Mouse (Mus musculus): ENCODE results near the gene Gm39566.

Gene Gm39566

DNA sequence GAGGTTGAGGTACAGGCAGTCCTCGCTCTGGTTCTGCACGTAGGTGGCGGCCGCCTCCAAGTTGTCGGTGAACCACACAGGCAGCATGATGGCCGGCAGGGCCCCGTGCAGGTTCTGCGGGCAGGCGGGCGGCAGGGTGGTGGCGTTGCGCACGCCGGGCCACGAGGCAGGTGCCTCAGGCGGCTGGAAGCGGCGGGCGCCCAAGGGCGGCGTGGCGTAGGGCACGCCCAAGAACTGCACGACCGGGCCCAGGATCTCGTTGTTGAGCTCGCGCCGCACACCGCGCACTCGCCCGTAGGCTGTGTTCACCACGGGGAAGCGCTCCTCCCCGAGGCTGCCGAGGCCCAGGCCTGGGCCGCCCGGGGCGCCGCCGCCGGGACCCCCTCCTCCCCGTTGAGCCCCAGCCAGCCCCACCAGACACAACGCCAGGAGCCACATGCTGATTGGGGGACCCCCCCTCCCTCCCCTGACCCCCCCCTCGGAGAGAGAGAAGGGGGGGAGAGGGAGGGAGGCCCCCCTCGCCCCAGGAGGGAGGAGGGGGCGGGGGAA is 19.0 kb upstream of the Gm39566 start:
- DNase-seq (ENCODE audit: low spot score) = peak; percentile 59

DNA sequence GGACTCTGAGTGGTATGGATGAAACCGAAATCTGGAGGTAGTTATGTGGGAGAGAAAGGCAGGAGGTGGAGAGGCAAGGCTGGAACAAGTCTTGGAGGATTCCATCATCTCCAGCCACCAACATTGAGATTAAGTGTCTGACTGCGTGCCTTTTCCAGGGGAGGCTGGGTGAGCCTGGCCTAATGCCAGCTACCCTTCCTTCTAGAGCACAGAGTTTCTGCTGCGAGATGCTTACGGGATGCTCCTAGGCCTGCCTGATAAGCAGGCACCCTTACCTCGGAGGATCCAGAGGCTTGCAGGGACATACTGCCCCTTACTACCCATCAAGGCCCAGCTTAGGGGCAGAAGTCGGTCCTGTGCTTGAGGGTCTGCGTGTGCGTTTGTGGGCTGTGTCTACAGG is 18.5 kb upstream of the Gm39566 start:
- DNase-seq (ENCODE audit: low spot score) = no peak

DNA sequence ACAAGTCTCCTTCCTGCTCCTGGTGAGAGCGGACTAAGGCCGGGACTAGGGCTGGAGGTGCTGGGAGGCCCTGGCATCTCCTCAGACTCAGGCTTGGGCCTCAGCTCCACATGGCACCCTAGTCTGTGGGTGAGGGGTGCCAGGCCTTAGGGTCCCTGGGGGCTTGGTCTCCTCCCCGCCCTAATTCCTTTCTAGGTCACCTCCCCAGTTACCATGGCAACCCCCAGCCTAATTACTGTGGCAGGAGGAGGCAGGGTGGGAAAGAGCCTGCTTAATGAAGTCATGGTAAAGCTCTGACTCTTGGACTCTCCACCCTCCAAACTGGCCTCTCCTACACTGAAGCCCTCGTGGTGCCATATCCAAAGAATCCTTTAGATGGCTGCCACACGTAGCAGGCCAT is 13.7 kb upstream of the Gm39566 start:
- no peak for DNase-seq (ENCODE audit: low spot score)

DNA sequence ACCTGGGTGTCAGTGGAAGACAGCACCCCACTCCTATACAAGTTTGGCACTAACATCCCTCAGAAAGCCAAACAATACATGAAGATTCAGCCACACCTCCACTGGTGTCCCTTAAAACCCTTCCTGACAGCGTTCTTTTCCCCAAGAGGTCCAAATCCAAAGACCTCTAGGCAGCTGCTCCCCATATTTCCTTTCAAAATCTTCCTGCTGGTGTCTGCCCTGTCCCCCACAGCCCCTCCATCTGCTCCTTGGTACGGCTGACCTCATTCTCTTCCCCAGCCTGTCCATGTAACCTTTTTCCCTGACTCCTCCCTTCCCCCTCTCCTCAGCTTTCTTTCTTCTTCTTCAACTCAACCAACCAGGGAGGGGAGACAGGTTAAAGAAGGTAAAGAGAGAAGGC is 8.4 kb upstream of the Gm39566 start:
- DNase-seq (ENCODE audit: low spot score) = no peak

DNA sequence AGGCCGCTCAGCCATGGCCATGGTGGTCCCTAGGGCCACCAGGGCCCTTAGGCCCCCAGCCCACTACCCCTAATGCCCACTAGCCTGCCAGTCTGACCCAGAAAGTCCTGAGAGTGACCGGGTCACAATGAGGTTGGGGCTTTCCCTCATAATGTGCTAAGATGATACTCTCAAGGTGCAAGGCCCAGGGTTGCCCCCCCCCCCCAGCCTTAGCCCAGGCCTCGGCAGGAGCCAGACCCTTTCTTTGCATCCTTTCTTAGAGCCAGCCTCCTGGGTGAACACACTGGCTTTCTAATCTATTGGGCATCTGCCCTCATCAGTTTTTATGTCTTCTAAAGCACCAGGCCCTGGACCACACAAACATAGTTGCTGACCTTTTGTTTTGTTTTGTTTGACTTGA is 7.0 kb upstream of the Gm39566 start, which contains the start of gene Spem1:
Gene Spem1 (minus strand): TSS at position 101 of the 400 bp plus-strand sequence.
- no peak for DNase-seq (ENCODE audit: low spot score)

DNA sequence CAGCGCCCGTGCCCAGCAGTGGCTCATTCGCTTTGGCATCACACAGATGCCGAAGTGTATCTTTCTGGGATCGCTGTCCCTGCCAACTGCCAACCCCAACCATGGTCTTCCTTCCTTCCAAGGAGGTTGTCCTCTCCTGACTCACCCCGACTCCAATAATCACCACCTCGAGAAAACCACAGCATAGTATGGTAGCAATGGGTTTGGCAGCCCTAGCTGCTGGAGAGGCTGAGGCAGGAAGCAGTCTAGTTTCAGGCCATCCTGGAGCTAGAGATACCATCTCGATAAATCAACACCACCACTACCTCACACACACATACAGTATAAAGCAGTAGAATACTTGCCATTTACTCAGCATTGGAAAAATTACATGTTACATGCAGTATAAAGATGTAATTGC is 3.8 kb upstream of the Gm39566 start:
- DNase-seq (ENCODE audit: low spot score) = no peak

DNA sequence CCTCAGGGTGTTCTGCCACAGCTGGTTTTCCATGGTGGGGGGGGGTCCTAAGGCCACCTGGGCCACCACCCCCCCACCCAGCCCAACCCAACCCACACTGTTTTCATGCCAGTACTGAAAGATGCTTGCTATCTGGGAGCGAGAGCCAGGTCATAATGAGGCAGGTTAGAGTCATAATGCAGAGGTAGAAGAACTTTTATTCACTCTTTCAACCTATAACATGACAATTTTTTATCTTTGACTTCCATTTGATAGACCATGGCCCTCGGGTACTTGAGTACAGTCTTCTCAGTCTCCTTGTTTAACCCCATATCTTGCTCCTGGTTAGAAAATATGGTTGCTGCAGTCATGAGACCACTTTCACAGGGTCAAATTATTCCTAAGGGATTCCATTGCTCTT is 3.3 kb upstream of the Gm39566 start, which contains the start of gene Spem2:
Gene Spem2 (minus strand): TSS at position 101 of the 400 bp plus-strand sequence.
- DNase-seq (ENCODE audit: low spot score) = no peak

DNA sequence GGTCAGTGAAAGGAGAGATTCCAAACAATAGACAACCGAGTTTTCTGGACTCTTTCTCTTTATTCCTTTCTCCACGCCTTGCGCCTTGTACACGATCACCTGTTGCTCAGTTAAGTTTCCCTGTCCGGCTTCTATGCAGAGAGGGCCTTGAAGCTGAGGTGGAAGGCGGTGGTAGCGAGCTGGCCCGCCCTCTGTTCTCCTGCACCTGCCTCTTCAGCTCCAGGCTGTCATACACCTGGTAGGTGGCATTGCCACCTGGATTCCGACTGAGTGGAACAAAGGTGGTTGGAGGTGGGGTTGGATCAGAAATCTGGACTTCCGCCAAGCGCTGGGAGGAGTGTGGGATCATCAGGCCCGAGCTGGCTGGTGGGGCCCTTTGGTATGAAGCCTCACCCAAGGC is 1.4 kb upstream of the Gm39566 start:
- DNase-seq (ENCODE audit: low spot score) = no peak

DNA sequence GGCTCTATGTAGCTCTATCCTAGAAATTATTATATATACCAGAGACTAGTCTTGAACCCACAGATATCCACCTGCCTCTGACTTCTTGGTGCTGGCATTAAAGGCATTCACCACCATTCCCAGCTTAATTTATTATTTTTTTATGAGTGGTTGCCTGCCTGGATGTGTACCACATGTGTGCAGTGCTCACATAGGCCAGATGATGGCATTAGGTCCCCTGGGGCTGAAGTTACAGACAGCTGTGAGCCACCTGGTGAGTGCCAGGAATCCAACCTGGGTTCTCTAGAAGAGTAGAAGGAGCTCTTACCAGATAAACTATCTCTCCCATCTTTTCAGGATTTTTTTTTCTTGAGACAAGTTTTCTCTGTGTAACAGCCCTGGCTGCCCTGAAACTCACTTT is 4.8 kb downstream of the Gm39566 start:
- DNase-seq (ENCODE audit: low spot score) = no peak

DNA sequence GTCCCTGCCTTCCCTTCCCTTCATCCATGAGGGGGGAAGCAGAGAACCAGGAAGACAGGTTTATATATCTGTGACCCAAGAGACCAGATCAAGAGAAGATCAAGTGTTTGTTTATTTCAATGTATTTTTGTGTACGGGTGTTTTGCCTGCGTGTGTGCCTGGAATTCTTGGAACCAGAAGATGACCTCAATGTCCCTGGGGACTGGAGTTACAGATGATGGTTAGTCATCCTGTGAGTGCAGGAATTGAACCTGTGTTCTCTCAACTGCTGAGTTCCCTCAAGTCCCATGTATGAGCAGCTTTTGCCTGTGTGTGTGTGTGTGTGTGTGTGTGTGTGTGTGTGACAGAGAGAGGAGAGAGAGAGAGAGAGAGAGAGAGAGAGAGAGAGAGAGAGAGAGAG is 7.5 kb downstream of the Gm39566 start:
- no peak for DNase-seq (ENCODE audit: low spot score)

DNA sequence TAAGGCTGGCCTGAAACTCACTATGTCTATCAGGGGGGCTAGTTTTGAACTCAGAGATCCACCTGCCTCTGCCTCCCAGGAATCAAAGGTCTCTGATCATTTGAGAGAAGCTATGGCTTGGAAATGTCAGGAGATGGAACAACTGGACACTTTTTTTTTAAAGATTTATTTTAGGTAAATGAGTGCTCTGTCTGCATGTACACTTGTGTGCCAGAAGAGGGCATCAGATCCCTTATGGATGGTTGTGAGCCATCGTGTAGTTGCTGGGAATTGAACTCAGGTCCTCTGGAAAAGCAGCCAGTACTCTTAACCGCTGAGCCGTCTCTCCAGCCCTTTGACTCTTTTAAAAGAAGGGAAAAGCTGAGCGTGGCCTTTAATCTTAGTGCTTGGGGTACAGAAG is 8.7 kb downstream of the Gm39566 start:
- DNase-seq (ENCODE audit: low spot score) = no peak

DNA sequence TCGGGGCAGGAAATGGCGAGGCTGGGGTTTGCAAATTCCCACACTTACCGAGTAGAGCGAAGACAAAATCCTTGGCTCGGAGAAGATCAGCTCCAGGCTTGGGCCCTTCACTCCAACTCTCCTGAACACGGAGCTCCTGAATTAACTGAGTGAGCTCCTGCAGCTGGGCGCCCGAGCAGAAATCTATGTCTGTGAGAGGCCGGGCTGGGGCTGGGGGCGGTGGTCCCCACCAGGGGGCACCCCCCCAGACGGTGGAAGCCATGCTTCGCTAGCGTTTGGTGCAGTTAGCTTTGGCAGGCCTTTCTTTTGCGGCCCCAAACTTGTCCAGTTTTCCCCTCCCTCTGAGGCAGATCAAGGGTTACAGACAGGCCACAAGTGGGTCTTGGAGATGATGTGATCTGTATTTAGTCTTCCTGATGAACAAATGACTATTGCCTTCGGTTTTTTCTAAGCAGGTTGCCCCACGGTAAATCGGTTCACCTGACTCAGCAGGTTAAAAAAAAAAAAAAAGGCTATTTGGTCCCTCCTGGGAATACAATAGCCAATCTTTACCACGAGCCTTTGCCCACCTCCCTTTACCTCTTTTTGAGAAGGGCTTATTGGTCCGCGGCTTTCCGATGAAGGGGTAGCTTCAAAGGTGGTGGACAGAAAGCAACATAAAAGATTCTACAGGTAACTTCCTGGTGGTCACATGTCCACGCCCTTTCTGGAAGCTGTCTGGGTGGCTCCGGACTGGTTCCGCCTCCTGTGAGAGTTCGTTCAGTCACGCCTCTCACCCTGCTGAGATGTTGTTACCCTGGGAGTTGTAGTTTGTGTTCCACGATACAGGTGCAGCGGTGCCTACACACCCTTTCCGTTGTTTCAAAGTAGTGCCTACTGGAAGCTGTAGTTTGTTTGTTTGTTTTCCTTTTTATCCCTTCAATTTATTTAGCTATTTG is 9.9 kb downstream of the Gm39566 start, which contains the start of gene Tmem102:
Gene Tmem102 (minus strand): TSS at position 653 of the 938 bp plus-strand sequence.
- no peak for DNase-seq (ENCODE audit: low spot score)

DNA sequence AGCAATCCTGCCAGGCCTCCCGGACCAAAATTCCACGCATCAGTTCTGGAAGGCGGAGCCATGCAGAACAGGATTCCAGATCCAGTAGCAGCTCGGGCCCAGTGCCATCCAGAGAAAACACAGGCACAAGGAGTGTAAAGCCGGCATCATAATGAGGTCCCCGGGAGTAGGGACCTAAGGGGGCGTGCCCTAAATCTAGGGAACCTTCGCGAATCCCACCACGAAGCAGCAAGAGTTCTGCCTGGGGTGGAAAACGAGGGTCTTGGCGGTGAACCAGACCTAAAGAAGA is 10.5 kb downstream of the Gm39566 start:
- DNase-seq (ENCODE audit: low spot score) = no peak

DNA sequence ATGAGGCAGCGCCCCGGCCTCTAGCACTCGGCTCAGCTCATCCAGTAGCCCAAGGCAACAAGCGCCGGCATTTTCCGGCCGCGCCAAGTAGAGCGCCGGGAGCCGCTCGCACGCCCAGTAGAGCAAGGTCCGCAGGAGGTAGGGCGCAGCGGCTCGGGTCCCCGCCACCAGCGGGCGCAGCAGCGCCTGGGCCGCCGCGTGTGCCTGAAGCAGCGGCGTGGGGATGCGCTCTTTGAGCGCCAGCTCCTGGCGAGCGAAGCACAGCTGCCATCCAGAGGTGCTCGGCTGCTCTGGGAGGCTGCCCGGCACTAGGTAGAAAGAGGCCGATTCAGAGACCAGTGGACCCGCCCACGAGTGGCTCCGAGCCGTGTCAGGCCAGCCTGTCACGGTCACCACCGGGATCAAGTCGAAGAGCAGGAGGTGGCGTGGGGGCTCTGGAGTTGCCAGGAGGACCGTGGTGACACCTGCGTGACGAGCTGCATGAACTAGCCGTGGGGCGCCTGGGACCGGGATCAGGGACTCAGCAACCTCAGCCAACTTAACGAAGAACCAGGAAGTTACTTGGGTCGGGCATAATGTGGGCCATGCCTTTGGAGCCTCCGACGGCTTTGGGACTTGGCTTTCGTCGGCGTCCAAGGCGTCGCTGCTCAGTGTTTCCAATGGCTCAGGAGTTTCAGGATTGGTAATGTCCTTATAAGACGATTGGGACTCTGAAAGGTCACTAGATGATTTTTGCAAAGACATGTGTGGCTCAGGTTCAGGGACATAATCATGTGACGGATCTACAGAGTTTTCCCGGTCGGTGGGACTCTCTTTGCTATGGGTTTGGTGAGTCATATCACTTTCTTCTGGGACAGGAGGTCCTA is 11.1 kb downstream of the Gm39566 start:
- peak; percentile 84 for DNase-seq (ENCODE audit: low spot score)

DNA sequence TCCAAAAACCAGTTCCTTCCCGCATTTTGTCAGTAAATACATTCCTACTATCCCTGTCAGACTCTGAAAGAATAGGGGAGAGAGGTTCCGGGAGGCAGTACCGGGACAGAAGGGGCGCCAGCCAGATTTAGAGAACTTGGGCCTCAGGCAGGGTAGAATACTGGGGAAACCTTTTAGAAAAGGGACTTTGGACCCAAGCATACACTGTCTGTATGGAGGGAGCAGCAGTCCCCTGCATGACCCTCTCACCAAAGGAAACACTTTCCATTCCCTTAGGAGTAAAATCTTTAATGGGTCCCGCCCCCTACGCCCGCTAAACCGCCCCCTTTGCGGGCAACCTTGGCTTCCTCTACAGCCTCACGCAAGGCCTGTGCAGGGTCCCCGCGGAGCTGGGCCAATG is 11.8 kb downstream of the Gm39566 start:
- DNase-seq (ENCODE audit: low spot score) = no peak

DNA sequence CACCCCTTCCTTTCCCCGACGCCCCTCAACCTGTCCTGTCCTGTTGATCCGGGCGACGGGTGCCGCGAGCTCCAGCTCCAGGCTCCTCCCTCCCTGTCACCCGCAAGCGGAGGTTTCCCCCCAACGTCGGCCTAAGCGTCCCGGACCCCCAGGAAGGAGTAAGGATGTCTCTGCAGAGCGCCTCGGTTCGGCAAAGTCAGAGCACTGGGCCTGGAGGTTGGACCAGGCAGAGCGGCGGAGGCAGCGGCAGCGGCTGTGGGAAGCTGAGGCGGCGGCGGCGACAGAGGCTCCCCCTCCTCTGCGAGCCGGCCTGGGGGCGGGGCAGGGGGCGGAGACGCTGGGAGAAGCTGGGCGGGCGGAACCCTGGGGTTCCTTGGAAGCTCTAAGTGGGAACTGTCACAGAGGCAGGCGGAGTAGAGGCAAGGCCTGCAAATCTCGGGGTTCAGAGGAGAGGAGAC is 12.4 kb downstream of the Gm39566 start:
- DNase-seq (ENCODE audit: low spot score) = peak; percentile 88

DNA sequence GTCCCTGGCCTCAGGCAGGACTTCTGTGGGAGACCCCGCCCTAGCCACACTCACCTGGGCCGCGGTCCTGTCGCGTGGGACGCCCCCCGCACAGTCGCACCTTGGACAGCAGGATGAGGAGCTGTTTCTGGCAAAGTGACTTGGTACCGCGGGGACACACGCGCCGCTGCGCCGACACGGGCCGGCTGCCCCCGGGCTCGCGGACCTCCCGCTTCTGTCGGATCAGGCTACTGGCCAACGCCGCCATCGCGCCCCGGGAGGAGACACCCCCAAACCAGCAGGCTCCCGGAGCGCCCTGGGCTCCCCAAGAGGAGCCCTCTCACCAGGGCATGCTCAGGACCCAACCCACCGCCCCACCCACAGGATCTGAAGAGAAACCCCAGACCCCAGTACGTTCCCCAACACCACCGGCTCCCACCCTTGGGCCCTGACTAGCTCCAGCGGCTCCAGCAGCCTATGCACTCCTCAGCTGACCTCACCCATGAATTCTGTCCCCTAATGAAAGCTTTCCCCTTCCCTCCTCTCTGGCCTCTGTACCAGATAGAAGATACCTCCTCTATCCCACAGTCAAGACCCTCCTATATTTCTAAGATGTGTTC is 13.6 kb downstream of the Gm39566 start, which contains the start of gene Fgf11:
Gene Fgf11 (minus strand): TSS at position 479 of the 599 bp plus-strand sequence.
- DNase-seq (ENCODE audit: low spot score) = no peak

DNA sequence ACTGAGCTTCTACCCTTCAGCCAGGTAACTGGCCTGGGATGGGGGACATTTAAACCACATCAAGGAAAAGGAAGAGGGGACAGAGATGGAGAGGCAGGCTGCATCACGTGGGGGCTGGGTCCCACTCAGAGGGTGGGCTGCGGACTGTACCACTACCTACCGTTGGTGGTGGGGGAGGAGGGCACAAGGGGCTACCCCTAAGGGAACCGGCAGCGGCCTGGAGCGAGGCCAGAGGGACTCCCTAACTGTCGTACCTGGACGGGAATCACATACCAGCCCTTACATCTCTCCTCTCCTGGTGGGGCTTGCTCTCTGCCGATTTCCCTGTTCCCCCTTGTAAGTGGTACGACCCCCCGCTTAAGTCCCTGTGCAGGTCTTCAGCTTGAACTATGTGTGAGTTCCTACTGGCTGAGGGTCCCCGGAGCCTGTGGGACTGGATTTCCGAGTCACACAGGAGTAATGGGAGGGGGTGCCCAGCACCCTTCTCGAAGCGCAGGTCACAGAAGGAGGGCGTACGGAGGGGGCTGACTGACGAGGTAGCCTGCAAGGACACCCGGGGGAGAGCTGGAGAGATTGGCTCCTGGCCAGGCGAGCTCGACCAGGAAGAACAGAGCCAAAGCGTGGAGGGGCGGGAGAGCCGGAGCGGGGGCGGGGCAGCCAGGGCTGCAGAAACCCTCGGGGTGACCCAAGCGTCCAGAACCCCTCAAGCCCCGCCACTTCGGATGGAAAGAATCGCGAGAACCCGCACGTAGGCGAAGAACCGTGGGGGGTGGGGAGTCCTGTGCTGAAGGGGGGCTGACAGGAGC is 14.5 kb downstream of the Gm39566 start:
- DNase-seq (ENCODE audit: low spot score) = peak; percentile 76

DNA sequence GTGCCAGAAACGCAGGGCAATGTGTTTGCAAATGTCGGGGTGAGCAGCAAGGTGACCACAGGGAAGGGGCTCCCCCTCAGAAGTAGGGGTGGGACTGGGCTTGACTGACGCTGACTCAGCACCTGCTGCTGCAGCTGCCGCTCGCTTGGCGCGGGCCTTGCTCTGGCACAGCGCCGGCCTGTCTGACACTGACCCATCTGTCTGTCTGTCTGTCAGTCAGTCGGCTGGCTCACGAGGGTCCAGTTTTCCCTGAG is 15.0 kb downstream of the Gm39566 start:
- DNase-seq (ENCODE audit: low spot score) = no peak

DNA sequence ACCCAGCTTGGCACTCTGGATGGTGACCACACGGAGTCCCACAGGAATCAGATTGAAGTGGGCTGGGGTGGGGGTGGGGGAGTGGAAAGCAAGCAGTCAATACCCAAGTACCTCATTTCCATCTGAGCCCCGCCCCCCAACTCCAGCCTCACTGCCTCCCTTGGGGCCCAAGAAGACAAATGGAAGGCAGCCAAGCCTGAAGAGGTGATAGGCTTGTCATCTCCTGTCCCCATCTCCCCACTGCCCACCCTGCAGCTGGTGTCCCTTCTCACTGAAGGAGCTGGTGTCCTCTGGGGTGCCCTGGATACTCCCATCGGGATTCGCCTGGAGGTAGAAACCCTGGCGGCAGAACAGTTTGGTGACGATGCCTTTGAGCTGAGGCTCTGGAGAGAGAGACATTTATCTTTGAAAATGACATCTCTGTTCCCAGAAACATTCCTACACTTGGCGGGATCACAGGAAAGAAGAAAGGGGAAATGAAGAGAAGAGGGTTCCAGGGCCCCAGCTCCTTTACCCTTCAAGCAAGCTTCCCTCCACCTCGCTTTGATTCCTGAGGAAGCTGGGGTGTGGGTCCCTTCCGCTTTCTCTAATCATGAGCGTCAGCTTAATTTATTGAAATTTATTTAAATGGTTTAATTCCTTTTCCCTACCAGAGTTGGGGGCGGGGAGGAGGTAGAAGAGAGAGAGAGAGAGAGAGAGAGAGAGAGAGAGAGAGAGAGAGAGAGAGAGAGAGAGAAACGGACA is 15.5 kb downstream of the Gm39566 start:
- no peak for DNase-seq (ENCODE audit: low spot score)

DNA sequence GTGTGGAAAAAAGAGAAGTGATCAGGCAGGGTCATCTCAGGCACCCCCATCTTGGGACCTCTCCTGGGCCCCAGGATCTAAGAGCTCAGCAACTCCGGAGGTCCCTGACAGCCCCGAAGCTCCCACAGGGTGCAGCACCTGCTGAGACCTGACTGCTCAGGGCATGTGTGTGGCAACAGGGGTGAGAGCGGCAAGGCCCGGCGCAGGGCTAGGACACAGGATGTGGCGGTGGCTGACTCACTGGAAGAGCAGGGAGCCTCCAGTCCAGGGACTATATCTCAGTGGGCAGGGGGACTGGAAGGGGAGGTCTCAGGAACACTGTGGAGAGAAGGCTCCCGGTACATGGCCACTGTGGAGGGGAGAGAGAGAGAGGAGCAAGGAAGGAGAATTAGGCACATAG is 17.2 kb downstream of the Gm39566 start:
- no peak for DNase-seq (ENCODE audit: low spot score)

Measured in ovary, postnatal 36 days (tissue).